Comparison of ENCODE assay signal across 12 mouse cellular contexts in the genomic region with DNA sequence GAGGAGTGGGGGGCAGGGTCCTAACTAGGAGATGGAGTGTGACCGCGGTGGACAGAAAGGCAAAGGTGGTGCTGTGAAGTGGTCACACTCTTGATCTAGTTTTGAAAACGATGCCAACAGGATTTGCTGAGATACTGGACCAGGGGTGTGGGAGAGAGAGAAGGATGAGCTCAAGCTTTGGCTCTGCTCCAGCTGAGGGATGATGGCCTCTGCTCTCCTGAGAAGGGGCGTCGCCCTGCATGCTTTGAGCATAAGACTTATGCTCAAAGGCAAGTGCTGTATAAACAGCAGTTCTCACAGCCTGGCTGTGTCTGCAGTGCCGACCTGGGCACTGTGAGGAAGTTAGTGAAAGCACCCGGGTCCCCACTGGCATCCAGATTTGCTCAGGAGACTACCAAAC. TPM values are rescaled to one million over a fixed set of nuclear protein-coding genes. Genes with fewer than 3 reads are reported as not detected.
A peak's percentile ranks its signal among the peaks of the same experiment; 100 is the strongest.
DNase-seq lines count a peak whose midpoint lies in the region; ATAC-seq and TF ChIP-seq lines count a peak whose summit lies in the region.
"Had no signal": no experiment of that assay in that cellular context is flagged by ENCODE, and none has a peak within 500 bp of the region (broad histone marks: within the 10 kb centered on the region; RNA-seq: fewer than 3 reads in every experiment).

No protein-coding gene starts in this region.

- CTCF ChIA-PET in Patski (lab: Charles Lee): interaction anchor here (0.8 to 1.5 kb wide), 2 partner anchors 11 to 14 kb away, joined by 5 read pairs; no protein-coding TSS in a partner anchor

- no peak overlapping the region for H3K27ac ChIP-seq in hindbrain, embryonic 13.5 days
- H3K27ac ChIP-seq in hindbrain, embryonic 16.5 days (ENCODE audit: low read depth, low read length): no peak overlapping the region
- H3K27ac ChIP-seq: hindbrain, embryonic 12.5 days had no signal

- intact Hi-C loops in heart, postnatal 14 days (cut with DNase I): no loop called here

- H3K4me2 ChIP-seq in hindbrain, embryonic 13.5 days: no peak overlapping the region
- H3K4me2 ChIP-seq in hindbrain, embryonic 16.5 days (ENCODE audit: low read length): no peak overlapping the region
- H3K4me2 ChIP-seq: hindbrain, embryonic 12.5 days had no signal

- no peaks in the 10 kb centered on the region for H3K36me3 ChIP-seq in hindbrain, embryonic 13.5 days
- H3K36me3 ChIP-seq in hindbrain, embryonic 16.5 days (ENCODE audit: control insufficient read depth, insufficient read depth, low read length): no peaks in the 10 kb centered on the region
- H3K36me3 ChIP-seq: hindbrain, embryonic 12.5 days had no signal

- 0 out of 2 replicates have a peak overlapping the region, but pooled peaks have one; percentile 19 for H3K9ac ChIP-seq in hindbrain, embryonic 13.5 days
- H3K9ac ChIP-seq in hindbrain, embryonic 16.5 days (ENCODE audit: low read depth, low read length): no peak overlapping the region
- H3K9ac ChIP-seq: hindbrain, embryonic 12.5 days had no signal

- 78% methylated on average over 7 of the region's 7 CpGs for WGBS in hindbrain, embryonic 13.5 days
- 68% methylated on average over 7 of the region's 7 CpGs for WGBS in hindbrain, embryonic 16.5 days

- DNase-seq in 3T3-L1 (ENCODE audit: low read depth, low spot score) (peak; percentile 91), Patski (ENCODE audit: low read depth, low spot score) (no peak)
- peak; percentile 40 to 55 for DNase-seq in heart, postnatal 14 days
- DNase-seq in adrenal gland, adult 18-20 months (ENCODE audit: low spot score in 2 of 2): no peak
- DNase-seq in left cerebral cortex, adult 11 months (ENCODE audit: low spot score): no peak
- DNase-seq: spleen, adult 18-20 months; thymus, postnatal 14 days had no signal

- ATAC-seq in hindbrain, embryonic 13.5 days (ENCODE audit: low FRiP score): no peak
- no peak for ATAC-seq in hindbrain, embryonic 16.5 days
- peak; percentile 8 for ATAC-seq in Patski
- no peak for ATAC-seq in megakaryocyte progenitor cell, adult 5-6 weeks (replicated peaks; ENCODE audit: poor library complexity)

- in situ Hi-C loops in Patski (cut with MboI; ENCODE audit: low pct_unique_long_range_greater_than_20kb): no loop called here

- H3K9me3 ChIP-seq in hindbrain, embryonic 13.5 days: no peaks in the 10 kb centered on the region
- no peaks in the 10 kb centered on the region for H3K9me3 ChIP-seq in hindbrain, embryonic 16.5 days (ENCODE audit: control insufficient read depth, low read length)
- H3K9me3 ChIP-seq: hindbrain, embryonic 12.5 days had no signal

- peaks cover 54% of the 10 kb centered on the region for H3K27me3 ChIP-seq in hindbrain, embryonic 13.5 days
- H3K27me3 ChIP-seq in hindbrain, embryonic 16.5 days (replicated peaks; ENCODE audit: control insufficient read depth, insufficient read depth, low read length): peaks cover 12% of the 10 kb centered on the region
- H3K27me3 ChIP-seq in Patski: no peaks in the 10 kb centered on the region

- no peak for TF ChIP-seq CTCF in Patski (IDR thresholded peaks at IDR 0.05)

- H3K4me1 ChIP-seq in hindbrain, embryonic 13.5 days (replicated peaks): peaks cover 44% of the 10 kb centered on the region
- peaks cover 13% of the 10 kb centered on the region for H3K4me1 ChIP-seq in hindbrain, embryonic 16.5 days (ENCODE audit: control insufficient read depth, insufficient read depth, low read depth, low read length)

- H3K4me3 ChIP-seq in hindbrain, embryonic 13.5 days: no peak overlapping the region
- no peak overlapping the region for H3K4me3 ChIP-seq in hindbrain, embryonic 16.5 days (ENCODE audit: low read length)
- H3K4me3 ChIP-seq: hindbrain, embryonic 12.5 days had no signal

- POLR2A ChIA-PET in Patski (lab: Charles Lee): interaction anchor here (0.6 kb wide), 1 partner anchor 40 kb away, joined by 4 read pairs; no protein-coding TSS in a partner anchor

RNA-seq across cellular contexts. Expression of a gene that starts 2.8 kb away (rescaled TPM):
- polyA plus RNA-seq in hindbrain, embryonic 13.5 days (2015; fragmentation: Nextera tagmentation; extraction: Ambion mirVana): 19.1 and 20.4 TPM in 2 replicates
- polyA plus RNA-seq in hindbrain, embryonic 16.5 days (2015; fragmentation: Nextera tagmentation; extraction: Ambion mirVana): 14.5 and 25.2 TPM in 2 replicates
- 0.44 TPM for polyA plus RNA-seq in Patski (2021)
- 10 to 100 TPM; 21.3 to 23.9 TPM for total RNA-seq in heart, postnatal 14 days (2021)
- 0.20 and 0.30 TPM in 2 replicates for total RNA-seq in megakaryocyte progenitor cell, adult 5-6 weeks (2015)
- total RNA-seq in megakaryocyte progenitor cell, adult 5-6 weeks (2017): 0.20 and 0.25 TPM in 2 replicates
- 10 to 100 TPM in 1 of 2 experiments, 1 to 10 TPM in 1; 7.3 to 16.2 TPM for total RNA-seq in adrenal gland, adult 18-20 months (2021)
- total RNA-seq: CH12.LX had no signal

RNA-seq across cellular contexts. Expression of a gene that starts 14.8 kb away (rescaled TPM):
- polyA plus RNA-seq in hindbrain, embryonic 13.5 days (2015; fragmentation: Nextera tagmentation; extraction: Ambion mirVana): 1.1 and 1.5 TPM in 2 replicates
- polyA plus RNA-seq in hindbrain, embryonic 16.5 days (2015; fragmentation: Nextera tagmentation; extraction: Ambion mirVana): 0.64 and 0.72 TPM in 2 replicates
- 39.4 TPM for polyA plus RNA-seq in Patski (2021)
- total RNA-seq in heart, postnatal 14 days (2021): 1 to 10 TPM; 1.8 TPM
- 0.17 and 0.22 TPM in 2 replicates for total RNA-seq in megakaryocyte progenitor cell, adult 5-6 weeks (2015)
- total RNA-seq in megakaryocyte progenitor cell, adult 5-6 weeks (2017): 0.12 and 0.47 TPM in 2 replicates
- 1 to 10 TPM; 3.4 to 4.2 TPM for total RNA-seq in adrenal gland, adult 18-20 months (2021)

RNA-seq across cellular contexts. Expression of a gene that starts 20.2 kb away (rescaled TPM):
- polyA plus RNA-seq in hindbrain, embryonic 13.5 days (2015; fragmentation: Nextera tagmentation; extraction: Ambion mirVana): 6.2 and 8.4 TPM in 2 replicates
- polyA plus RNA-seq in hindbrain, embryonic 16.5 days (2015; fragmentation: Nextera tagmentation; extraction: Ambion mirVana): 38.5 and 49.0 TPM in 2 replicates
- 0.39 TPM for polyA plus RNA-seq in Patski (2021)
- total RNA-seq in heart, postnatal 14 days (2021): 1 to 10 TPM; 2.7 to 2.8 TPM
- total RNA-seq in megakaryocyte progenitor cell, adult 5-6 weeks (2015): 0.02 TPM in 1 of 2 replicates, not detected in the other
- total RNA-seq in megakaryocyte progenitor cell, adult 5-6 weeks (2017): not detected in 2 replicates
- total RNA-seq in adrenal gland, adult 18-20 months (2021): 1 to 10 TPM; 1.4 to 1.5 TPM
- total RNA-seq: CH12.LX had no signal

RNA-seq across cellular contexts. Expression of a gene that starts 23.2 kb away (rescaled TPM):
- polyA plus RNA-seq in hindbrain, embryonic 13.5 days (2015; fragmentation: Nextera tagmentation; extraction: Ambion mirVana): 57.6 and 58.2 TPM in 2 replicates
- polyA plus RNA-seq in hindbrain, embryonic 16.5 days (2015; fragmentation: Nextera tagmentation; extraction: Ambion mirVana): 60.7 and 65.8 TPM in 2 replicates
- polyA plus RNA-seq in Patski (2021): 68.6 TPM
- 10 to 100 TPM; 70.4 to 70.8 TPM for total RNA-seq in heart, postnatal 14 days (2021)
- 44.2 and 45.3 TPM in 2 replicates for total RNA-seq in megakaryocyte progenitor cell, adult 5-6 weeks (2015)
- 9.1 and 12.3 TPM in 2 replicates for total RNA-seq in megakaryocyte progenitor cell, adult 5-6 weeks (2017)
- 10 to 100 TPM; 56.4 to 75.3 TPM for total RNA-seq in adrenal gland, adult 18-20 months (2021)

RNA-seq across cellular contexts. Expression of a gene that starts 23.9 kb away (rescaled TPM):
- 46.0 and 48.2 TPM in 2 replicates for polyA plus RNA-seq in hindbrain, embryonic 13.5 days (2015; fragmentation: Nextera tagmentation; extraction: Ambion mirVana)
- polyA plus RNA-seq in hindbrain, embryonic 16.5 days (2015; fragmentation: Nextera tagmentation; extraction: Ambion mirVana): 25.6 and 26.6 TPM in 2 replicates
- 56.8 TPM for polyA plus RNA-seq in Patski (2021)
- total RNA-seq in heart, postnatal 14 days (2021): 10 to 100 TPM; 12.9 to 14.8 TPM
- total RNA-seq in megakaryocyte progenitor cell, adult 5-6 weeks (2015): 12.8 and 19.7 TPM in 2 replicates
- total RNA-seq in megakaryocyte progenitor cell, adult 5-6 weeks (2017): 36.6 and 39.8 TPM in 2 replicates
- total RNA-seq in adrenal gland, adult 18-20 months (2021): 10 to 100 TPM; 28.4 to 29.3 TPM

Comparison
In these comparisons a context has a peak if more than half of its experiments do, and no peak if none do; other contexts are left out.
1. DNase-seq: peak in 3T3-L1 (single experiment) and heart, postnatal 14 days (2 of 2); none in Patski (single experiment), adrenal gland, adult 18-20 months (0 of 2) and left cerebral cortex, adult 11 months (single experiment).
2. RNA of a gene that starts 2.8 kb away (total RNA-seq): 21.3 to 23.9 TPM in heart, postnatal 14 days and 7.3 to 16.2 TPM in adrenal gland, adult 18-20 months; 0.20 to 0.30 TPM in megakaryocyte progenitor cell, adult 5-6 weeks; every median in the first group is over 4 times any median in the second.